Mouse (Mus musculus) CH12.LX (cell line): ENCODE measurements around the gene Myom3. TPM values are rescaled to one million over a fixed set of nuclear protein-coding genes. Genes with fewer than 3 reads are reported as not detected.

Source experiments
- DNase-seq: peaks from one replicate; pipeline ENCODE4 v3.0.0-alpha.2; 2013; ENCODE audit errors: extremely low read depth
- H3K27ac ChIP-seq: 2 replicates; pipeline ENCODE4 v1.5.1; 2012; ENCODE audit warnings: low read depth, mild to moderate bottlenecking, control low read depth, moderate library complexity; ENCODE audit not compliant: insufficient read depth
- H3K27me3 ChIP-seq: replicated peaks from 2 replicates; pipeline ENCODE3; 2012; ENCODE audit warnings: inconsistent platforms
- H3K36me3 ChIP-seq, 2 experiments: replicated peaks in 1 of 2; 2 replicates each; pipeline versions ENCODE3 to v1.6.1; 2012; ENCODE audit warnings: inconsistent platforms in 1 of 2, low read length in 1 of 2, mild to moderate bottlenecking in 1 of 2, mixed read lengths in 1 of 2, moderate library complexity in 1 of 2; ENCODE audit not compliant: control insufficient read depth in 1 of 2, insufficient read depth in 1 of 2
- H3K4me1 ChIP-seq, 2 experiments: 2 replicates each; pipeline ENCODE4 v1.6.1; 2012; ENCODE audit warnings: inconsistent platforms in 1 of 2, moderate library complexity in 1 of 2; ENCODE audit not compliant: insufficient read depth in 2 of 2, control insufficient read depth in 1 of 2
- H3K4me2 ChIP-seq: 2 replicates; pipeline ENCODE4 v1.6.1; 2012; ENCODE audit warnings: low read depth, mild to moderate bottlenecking, control low read depth; ENCODE audit not compliant: poor library complexity, insufficient read depth, severe bottlenecking
- H3K4me3 ChIP-seq, 3 experiments: fragments of 150-350 bp in 1 of 3; sonication (generic) in 1 of 3; replicated peaks in 1 of 3; 2 replicates each; pipeline versions ENCODE3 to v1.5.1; 2011 to 2012; ENCODE audit warnings: low read depth in 2 of 3, low read length in 2 of 3, mild to moderate bottlenecking in 2 of 3, moderate library complexity in 2 of 3, control low read depth in 1 of 3, improper control_type of control experiment in 1 of 3, inconsistent platforms in 1 of 3, mixed read lengths in 1 of 3; ENCODE audit not compliant: poor library complexity in 1 of 3
- H3K79me2 ChIP-seq: replicated peaks from 2 replicates; pipeline ENCODE4 v1.6.1; 2012; ENCODE audit warnings: mild to moderate bottlenecking, moderate library complexity; ENCODE audit not compliant: control insufficient read depth, poor library complexity, insufficient read depth, severe bottlenecking; ENCODE audit errors: extremely low read depth
- H3K9ac ChIP-seq: 2 replicates; pipeline ENCODE4 v1.6.1; 2012; ENCODE audit warnings: low read depth, mild to moderate bottlenecking, control low read depth, moderate library complexity; ENCODE audit not compliant: insufficient read depth
- H3K9me3 ChIP-seq: replicated peaks from 2 replicates; pipeline ENCODE3; 2012; ENCODE audit warnings: low read length, inconsistent platforms, mixed read lengths
- BHLHE40 ChIP-seq: IDR thresholded peaks from 2 replicates; pipeline ENCODE4 v1.6.1; 2011; ENCODE audit warnings: mild to moderate bottlenecking, low read depth, low read length, improper control_type of control experiment
- CHD2 ChIP-seq: IDR thresholded peaks from 2 replicates; pipeline ENCODE4 v1.6.1; 2011; ENCODE audit warnings: low read length, improper control_type of control experiment
- CTCF ChIP-seq, 2 experiments: IDR thresholded peaks in 1 of 2; conservative IDR thresholded peaks in 1 of 2; 2 replicates each; pipeline ENCODE4 v1.5.1; 2011 to 2012; ENCODE audit warnings: low read depth in 2 of 2, low read length in 2 of 2, improper control_type of control experiment in 1 of 2, inconsistent platforms in 1 of 2, mild to moderate bottlenecking in 1 of 2, moderate library complexity in 1 of 2
- ELF1 ChIP-seq: IDR thresholded peaks from 2 replicates; pipeline ENCODE4 v1.6.1; 2014; ENCODE audit warnings: low read depth, mild to moderate bottlenecking, inconsistent platforms, low read length, improper control_type of control experiment
- EP300 ChIP-seq: IDR thresholded peaks from 2 replicates; pipeline ENCODE4 v1.6.1; 2011; ENCODE audit warnings: low read length, improper control_type of control experiment
- ETS1 ChIP-seq: conservative IDR thresholded peaks from 2 replicates; pipeline ENCODE4 v1.6.1; 2012; ENCODE audit warnings: low read depth, mild to moderate bottlenecking, inconsistent platforms, low read length, improper control_type of control experiment, moderate library complexity
- GABPA ChIP-seq: IDR thresholded peaks from 2 replicates; pipeline ENCODE4 v1.6.1; 2012; ENCODE audit warnings: low read depth, low read length, improper control_type of control experiment, inconsistent platforms; ENCODE audit not compliant: insufficient replicate concordance
- HCFC1 ChIP-seq: IDR thresholded peaks from 2 replicates; pipeline ENCODE4 v1.6.1; 2012; ENCODE audit warnings: low read depth, mild to moderate bottlenecking, inconsistent platforms, low read length, improper control_type of control experiment
- IRF4 ChIP-seq: IDR thresholded peaks from 2 replicates; pipeline ENCODE4 v1.6.1; 2014; ENCODE audit warnings: low read depth, mild to moderate bottlenecking, inconsistent platforms, low read length, improper control_type of control experiment
- JUN ChIP-seq: IDR thresholded peaks from 2 replicates; pipeline ENCODE4 v1.6.1; 2011; ENCODE audit warnings: low read depth, mild to moderate bottlenecking, low read length, improper control_type of control experiment, moderate library complexity; ENCODE audit not compliant: insufficient read depth
- MAFK ChIP-seq: IDR thresholded peaks from 2 replicates; pipeline ENCODE4 v1.6.1; 2011; ENCODE audit warnings: low read length, improper control_type of control experiment; ENCODE audit not compliant: insufficient replicate concordance
- MAX ChIP-seq: IDR thresholded peaks from 2 replicates; pipeline ENCODE4 v1.6.1; 2011; ENCODE audit warnings: low read length, improper control_type of control experiment
- MEF2A ChIP-seq: IDR thresholded peaks from 2 replicates; pipeline ENCODE4 v1.6.1; 2014; ENCODE audit warnings: low read depth, mild to moderate bottlenecking, inconsistent platforms, low read length, improper control_type of control experiment, borderline replicate concordance
- MXI1 ChIP-seq: IDR thresholded peaks from 2 replicates; pipeline ENCODE4 v1.6.1; 2011; ENCODE audit warnings: mild to moderate bottlenecking, low read depth, low read length, improper control_type of control experiment
- MYC ChIP-seq: IDR thresholded peaks from 2 replicates; pipeline ENCODE4 v1.6.1; 2011; ENCODE audit warnings: low read depth, mild to moderate bottlenecking, improper control_type of control experiment, low read length
- NELFE ChIP-seq: IDR thresholded peaks from 2 replicates; pipeline ENCODE4 v1.6.1; 2011; ENCODE audit warnings: low read depth, low read length, improper control_type of control experiment
- NRF1 ChIP-seq: IDR thresholded peaks from 2 replicates; pipeline ENCODE4 v1.6.1; 2014; ENCODE audit warnings: low read depth, mild to moderate bottlenecking, inconsistent platforms, low read length, improper control_type of control experiment, moderate library complexity
- PAX5 ChIP-seq: IDR thresholded peaks from 2 replicates; pipeline ENCODE4 v1.6.1; 2012; ENCODE audit warnings: low read length, inconsistent platforms, mixed read lengths
- POLR2AphosphoS2 ChIP-seq: IDR thresholded peaks from 2 replicates; pipeline ENCODE4 v1.6.1; 2011; ENCODE audit warnings: low read depth, low read length, improper control_type of control experiment
- RAD21 ChIP-seq: IDR thresholded peaks from 2 replicates; pipeline ENCODE4 v1.6.1; 2011; ENCODE audit warnings: low read depth, mild to moderate bottlenecking, low read length, improper control_type of control experiment, moderate library complexity
- RCOR1 ChIP-seq: conservative IDR thresholded peaks from 2 replicates; pipeline ENCODE4 v1.6.1; 2012; ENCODE audit warnings: low read depth, mild to moderate bottlenecking, inconsistent platforms, low read length, improper control_type of control experiment
- TCF12 ChIP-seq: IDR thresholded peaks from 2 replicates; pipeline ENCODE4 v1.6.1; 2014; ENCODE audit warnings: low read depth, mild to moderate bottlenecking, inconsistent platforms, low read length, improper control_type of control experiment
- UBTF ChIP-seq: IDR thresholded peaks from 2 replicates; pipeline ENCODE4 v1.6.1; 2012; ENCODE audit warnings: low read depth, mild to moderate bottlenecking, inconsistent platforms, low read length, improper control_type of control experiment, moderate library complexity
- USF1 ChIP-seq: IDR thresholded peaks from 2 replicates; pipeline ENCODE4 v1.6.1; 2014; ENCODE audit warnings: low read depth, mild to moderate bottlenecking, inconsistent platforms, low read length, improper control_type of control experiment
- ZMIZ1 ChIP-seq: IDR thresholded peaks from 2 replicates; pipeline ENCODE4 v1.6.1; 2012; ENCODE audit warnings: low read depth, mild to moderate bottlenecking, inconsistent platforms, low read length, improper control_type of control experiment
- ZNF384 ChIP-seq: IDR thresholded peaks from 2 replicates; pipeline ENCODE4 v1.6.1; 2012; ENCODE audit warnings: low read depth, low read length, improper control_type of control experiment, inconsistent platforms
- dilution Hi-C: fragments of 300-500 bp; cut with MboI; formaldehyde crosslinking; loops from 2 replicates; pipeline ENCODE4 v1.14.3; 2020; ENCODE audit warnings: low sequenced_read_pairs; ENCODE audit not compliant: extremely low pct_unique_long_range_greater_than_20kb, extremely low pct_ligation_motif_present
- in situ Hi-C: fragments of 300-500 bp; cut with MboI; formaldehyde crosslinking; loops from 3 replicates; pipeline ENCODE4 v1.14.3; 2019; ENCODE audit warnings: low sequenced_read_pairs, low pct_ligation_motif_present, low pct_unique_long_range_greater_than_20kb, mixed read lengths
- polyA plus RNA-seq: library from polyadenylated mRNA; unstranded; fragments of >175 nt; gene quantifications from 2 replicates; pipeline ENCODE4 v1.2.1, GENCODE M21; 2012; ENCODE audit warnings: low read depth; ENCODE audit not compliant: insufficient read length
- total RNA-seq, 2 experiments: library from RNA; depleted of rRNA; stranded (reverse); fragments of 300-350 nt in 1 of 2; fragments of >200 nt in 1 of 2; gene quantifications; 2 replicates each; pipeline ENCODE4 v1.2.3; 2012 to 2014

The Myom3 gene
- total and polyA plus RNA-seq, 3 experiments, result 0.04 TPM; not detected in 2

- TF ChIP-seq MXI1, result no peak
Measured at GRCm38 (mm10) chr4:135772671-135773070, 13.2 kb downstream of the Myom3 start (continued).

DNA sequence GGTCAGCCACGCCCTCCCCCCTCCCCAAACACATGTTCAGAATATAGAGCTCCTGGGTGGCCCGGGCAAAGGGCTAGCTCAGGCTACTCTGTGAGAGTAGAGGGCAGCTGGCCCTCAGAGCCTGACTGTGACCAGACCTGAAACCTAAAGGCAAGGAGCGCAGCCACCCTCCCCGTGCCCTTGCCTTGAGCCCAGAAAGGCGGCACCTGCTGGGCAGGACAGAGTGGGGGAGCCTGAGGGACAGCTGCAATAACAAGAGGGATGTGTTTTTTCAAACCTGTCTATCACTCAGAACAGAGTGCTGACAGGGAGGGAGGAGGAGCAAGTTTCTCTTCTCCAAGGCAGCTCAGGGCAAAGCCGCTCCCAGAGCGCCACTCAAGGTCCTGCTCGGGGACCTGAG, 15.0 kb downstream of the Myom3 start:
- TF ChIP-seq MEF2A, result no peak
- no peak for TF ChIP-seq TCF12
- no peak for TF ChIP-seq JUN
- TF ChIP-seq HCFC1, result no peak
- no peak for TF ChIP-seq CTCF (conservative IDR thresholded peaks at IDR 0.05 in 1 of 2, IDR thresholded peaks at IDR 0.05 in 1 of 2; ENCODE audit: low read depth in 2 of 2, low read length in 2 of 2)
- no peak for TF ChIP-seq USF1
- TF ChIP-seq NRF1, result no peak
- TF ChIP-seq MAX, result no peak
- no peak for TF ChIP-seq BHLHE40
- no peak for TF ChIP-seq POLR2AphosphoS2
- no peak for TF ChIP-seq MYC
- TF ChIP-seq MAFK, result no peak
- TF ChIP-seq ETS1, result no peak
- TF ChIP-seq PAX5, result no peak
- TF ChIP-seq RAD21, result no peak
- TF ChIP-seq MXI1, result no peak
- no peak for TF ChIP-seq GABPA
- no peak for TF ChIP-seq ELF1
- Histone ChIP-seq H3K9ac (no peak overlapping the region), H3K4me3 (no peak overlapping the region), H3K36me3 (no peaks in the 10 kb centered on the region), H3K79me2 (no peaks in the 10 kb centered on the region), H3K27ac (no peak overlapping the region), H3K9me3 (no peaks in the 10 kb centered on the region), H3K4me2 (no peak overlapping the region), H3K27me3 (peaks cover 48% of the 10 kb centered on the region), H3K4me1 (peaks cover 7 to 33% of the 10 kb centered on the region in 2 experiments)
- in situ Hi-C loops, result no loop called here
- DNase-seq, result no peak
- dilution Hi-C loops, result no loop called here

DNA sequence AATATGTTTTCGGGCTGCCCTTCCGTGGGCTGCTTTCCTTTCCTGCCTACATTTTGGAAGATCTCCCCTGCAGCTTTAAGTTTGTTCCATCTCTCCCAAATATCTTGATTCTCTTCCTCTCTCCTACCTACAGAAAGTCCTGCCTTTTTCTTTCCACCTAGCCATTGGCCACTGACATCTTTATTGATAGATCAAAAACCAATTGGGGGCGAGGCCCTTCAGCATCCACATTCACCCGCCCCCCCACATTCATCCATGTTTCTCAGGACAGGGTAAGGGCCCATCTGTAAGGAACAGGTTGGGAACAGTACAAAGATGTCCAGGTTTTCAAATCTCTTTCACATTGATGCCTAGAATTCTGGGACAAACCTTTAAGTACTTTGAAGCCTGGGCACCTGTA, 17.3 kb downstream of the Myom3 start:
- peaks cover 2 to 10% of the 10 kb centered on the region in 2 experiments; a peak in 3 of 4 replicates for H3K4me1 ChIP-seq
- dilution Hi-C loops, result no loop called here

More for the DNA sequence above, 17.3 kb downstream of the Myom3 start:
- no peaks in the 10 kb centered on the region for H3K79me2 ChIP-seq
- in situ Hi-C loops, result no loop called here
- H3K4me2 ChIP-seq, result no peak overlapping the region
- DNase-seq, result no peak
- H3K27ac ChIP-seq, result no peak overlapping the region
- TF ChIP-seq NRF1 (no peak), RAD21 (no peak), JUN (no peak), MAFK (no peak), POLR2AphosphoS2 (no peak), ZMIZ1 (no peak), NELFE (no peak), UBTF (no peak), USF1 (no peak), RCOR1 (no peak), IRF4 (no peak), EP300 (no peak), MYC (no peak), MEF2A (no peak), ZNF384 (no peak), CHD2 (no peak)
- peaks cover 55% of the 10 kb centered on the region for H3K27me3 ChIP-seq
- H3K36me3 ChIP-seq, result no peaks in the 10 kb centered on the region
- H3K4me3 ChIP-seq, result no peak overlapping the region
- no peak overlapping the region for H3K9ac ChIP-seq
- H3K9me3 ChIP-seq, result no peaks in the 10 kb centered on the region
